Mouse (Mus musculus) urinary bladder, postnatal 25 days (tissue): ENCODE results near the gene Diexf.

Source experiments
- DNase-seq: peaks from one replicate; pipeline ENCODE4 v3.0.0; 2022; ENCODE audit warnings: low spot score

Gene Diexf

DNA sequence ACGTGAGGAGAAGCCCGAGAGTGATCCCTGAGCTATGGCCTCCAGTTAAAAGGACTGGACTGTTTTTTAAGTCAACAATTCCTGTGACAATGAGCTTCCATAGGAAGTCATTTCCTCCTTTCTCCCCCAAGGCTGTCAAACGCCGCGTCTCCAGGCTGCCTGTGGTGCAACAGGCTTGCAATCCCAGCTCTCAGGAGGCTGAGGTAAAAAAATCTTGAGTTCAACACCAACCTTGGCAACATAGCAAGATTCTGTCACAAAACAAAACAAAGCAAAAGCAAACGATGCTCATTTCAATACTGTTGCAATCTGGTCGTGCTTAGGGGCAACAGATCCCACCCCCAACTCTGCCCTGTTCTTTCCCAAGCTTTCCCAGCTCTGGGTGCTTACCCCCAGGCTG, 8.0 kb upstream of the Diexf start:
- no peak for DNase-seq

GRCm38 (mm10) chr1:193133726-193134125, 3.7 kb upstream of the Diexf start:
- no peak for DNase-seq

- DNase-seq: no peak
Observed at GRCm38 (mm10) chr1:193132385-193132784, 2.3 kb upstream of the Diexf start.

DNA sequence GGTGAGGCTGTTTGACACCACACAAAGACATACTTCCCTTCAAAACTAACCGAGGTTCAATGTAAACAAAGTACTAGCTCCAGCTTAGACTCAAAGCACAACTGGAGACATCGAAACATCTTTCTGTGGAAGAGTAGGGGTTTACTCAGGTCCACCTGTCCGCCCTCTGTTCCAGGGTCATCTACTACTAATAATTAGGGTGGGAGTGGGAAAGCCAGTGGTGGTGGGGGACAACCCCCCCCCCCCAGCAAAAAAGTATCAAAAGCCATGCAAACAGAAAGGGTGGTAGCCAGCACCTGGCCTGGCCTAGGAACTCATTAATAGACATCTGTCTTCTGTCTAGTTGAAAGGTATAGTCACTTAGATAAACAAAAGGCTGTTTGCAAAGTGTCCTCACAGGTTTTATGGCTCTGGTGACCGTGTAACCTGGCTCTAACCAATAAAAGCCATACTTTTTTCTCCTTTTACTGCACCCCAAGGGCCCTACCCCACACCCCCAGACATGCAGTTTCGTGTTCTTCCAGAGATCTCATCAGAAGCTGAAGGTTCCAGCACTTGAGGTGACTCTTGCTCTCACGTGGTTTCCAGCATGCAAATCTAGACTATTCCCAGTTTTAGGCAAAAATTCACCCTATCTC, 1.4 kb upstream of the Diexf start:
- DNase-seq: no peak

GRCm38 (mm10) chr1:193130839-193131238, 767 bp upstream of the Diexf start:
- no peak for DNase-seq

DNA sequence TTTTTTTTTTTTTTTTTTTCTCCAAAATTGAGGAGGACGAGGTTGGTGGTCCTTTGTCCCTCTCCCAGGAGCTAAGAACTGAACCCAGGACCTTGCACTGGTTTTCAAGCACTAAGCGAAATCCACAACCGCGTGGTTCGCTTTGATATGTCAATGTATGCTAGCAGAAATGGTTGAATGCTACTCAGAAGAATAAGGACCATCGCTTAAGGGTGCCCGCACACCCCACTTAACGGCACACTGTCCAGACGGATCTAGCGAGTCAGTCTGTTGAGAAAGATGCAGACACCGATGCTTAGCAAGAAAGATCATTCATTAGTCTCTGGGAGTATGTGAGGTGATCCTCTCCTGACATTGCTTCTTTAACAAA, 369 bp upstream of the Diexf start:
- no peak for DNase-seq

DNA sequence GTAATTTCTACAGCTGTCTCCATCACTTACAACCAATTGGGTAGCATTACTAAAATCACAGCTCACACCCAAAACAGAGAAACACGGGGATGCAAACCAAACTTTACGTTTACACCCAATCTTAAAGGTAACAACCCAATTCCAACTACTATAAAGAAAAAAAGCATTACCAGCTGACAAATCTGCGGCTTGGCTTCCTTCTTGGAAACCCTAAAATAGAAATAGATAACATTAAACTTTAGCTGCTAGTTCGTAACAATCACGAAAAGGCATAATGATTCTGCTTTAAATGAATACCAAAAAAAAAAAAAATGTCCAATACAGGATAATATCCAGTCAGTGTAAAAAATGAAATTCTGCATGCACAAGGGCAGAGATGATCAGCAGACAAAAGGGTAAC, 751 bp downstream of the Diexf start:
- no peak for DNase-seq

DNA sequence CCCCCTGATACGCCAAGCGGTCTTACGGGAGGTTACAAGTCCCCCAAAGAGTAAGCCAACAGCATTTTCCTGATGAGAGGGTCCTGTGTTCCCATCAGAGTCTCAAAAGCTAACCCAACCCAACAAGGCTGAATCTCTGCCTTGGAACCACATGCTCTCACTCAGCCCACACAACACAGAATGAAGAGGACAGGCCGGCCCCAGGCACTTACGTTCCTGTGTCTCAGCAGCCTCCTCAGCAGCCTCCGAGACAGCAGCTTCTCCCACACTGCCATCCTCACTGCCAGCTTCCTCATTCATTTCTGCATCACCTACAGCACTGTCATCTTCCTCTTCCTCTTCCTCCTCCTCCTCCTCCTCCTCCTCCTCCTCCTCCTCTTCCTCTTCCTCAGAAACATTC, 2.0 kb downstream of the Diexf start:
- no peak for DNase-seq

DNA sequence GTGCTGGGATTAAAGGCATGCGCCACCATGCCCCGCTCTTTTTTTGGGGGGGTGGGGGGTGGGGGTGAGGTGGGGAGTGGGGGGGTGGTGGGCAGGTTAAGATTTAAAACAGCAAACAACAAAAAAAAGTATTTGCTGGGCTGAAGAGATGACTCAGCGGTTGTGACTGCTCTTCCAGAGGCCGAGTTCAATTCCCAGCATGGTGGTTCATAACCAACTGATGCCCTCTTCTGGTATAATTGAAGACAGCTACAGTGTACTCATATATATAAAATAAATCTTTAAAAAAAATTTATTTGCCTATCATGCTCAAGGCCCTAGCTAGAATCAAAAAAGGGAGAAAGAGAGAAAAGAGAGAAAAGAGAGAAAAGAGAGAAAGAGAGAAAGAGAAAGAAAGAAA, 4.2 kb downstream of the Diexf start:
- no peak for DNase-seq

- DNase-seq: no peak
Observed at GRCm38 (mm10) chr1:193123290-193123689, 6.8 kb downstream of the Diexf start.

GRCm38 (mm10) chr1:193122793-193123192, 7.3 kb downstream of the Diexf start:
- DNase-seq: no peak

- no peak for DNase-seq
Observed at GRCm38 (mm10) chr1:193112093-193112492, 18.0 kb downstream of the Diexf start.

GRCm38 (mm10) chr1:193102996-193103395, 27.1 kb downstream of the Diexf start:
- no peak for DNase-seq

DNA sequence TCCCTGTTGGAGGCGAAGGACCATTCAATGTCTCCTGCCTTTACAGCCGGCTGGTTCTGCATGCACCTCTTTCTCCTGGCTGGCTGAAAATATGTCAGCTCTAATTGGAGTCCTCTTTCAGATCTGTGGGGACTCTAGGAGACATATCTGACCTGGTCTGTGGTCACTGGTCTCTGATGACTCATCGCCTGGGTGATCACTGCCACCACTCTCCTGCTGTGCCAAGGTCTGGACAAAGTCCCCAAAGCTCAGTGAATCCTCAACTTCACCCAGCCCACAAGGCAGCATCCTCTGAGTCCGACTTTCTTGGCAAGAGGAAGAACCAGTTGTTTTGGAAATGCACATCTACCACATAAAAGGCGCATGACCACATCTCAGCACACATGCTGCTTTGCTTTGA, 27.5 kb downstream of the Diexf start:
- no peak for DNase-seq

DNA sequence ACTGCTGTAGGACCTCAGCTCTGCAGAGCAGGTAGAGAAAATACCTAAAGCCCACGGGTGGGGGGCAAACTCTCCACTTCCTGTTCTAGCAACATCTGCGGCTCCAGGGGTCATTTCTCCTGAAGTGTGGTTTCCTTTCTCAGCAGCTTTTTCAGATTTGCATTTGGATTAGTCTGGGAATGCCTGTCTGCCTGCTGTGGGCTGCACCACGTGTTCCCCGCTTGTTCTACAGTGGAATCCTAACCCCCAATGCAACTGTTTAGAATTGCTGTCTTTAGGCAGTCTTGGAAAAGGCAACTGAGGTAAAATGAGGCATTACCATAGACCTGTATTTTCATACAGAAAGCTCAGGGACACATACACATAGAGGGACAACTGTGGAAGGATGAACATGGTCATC, 28.0 kb downstream of the Diexf start:
- no peak for DNase-seq

DNA sequence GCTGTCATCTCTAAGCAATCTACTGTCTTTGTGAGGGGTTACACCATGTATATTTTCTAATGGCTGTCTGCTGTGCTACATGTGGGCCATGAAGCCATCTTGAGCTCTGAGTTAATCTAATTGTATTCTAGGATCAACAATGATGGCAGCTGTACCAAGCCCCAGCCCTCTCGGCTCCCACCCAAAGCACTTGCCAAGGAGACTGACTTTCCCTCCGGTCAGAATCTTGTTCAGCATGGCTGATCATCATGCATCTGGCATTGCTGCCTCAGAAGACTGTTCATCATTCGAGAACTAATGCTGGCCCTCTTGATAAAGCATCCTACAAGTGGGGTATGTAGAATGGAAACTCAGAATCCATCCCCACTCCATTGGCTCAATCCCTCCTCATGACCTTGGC, 31.1 kb downstream of the Diexf start:
- no peak for DNase-seq

- DNase-seq: no peak
Observed at GRCm38 (mm10) chr1:193093596-193093995, 36.5 kb downstream of the Diexf start.

GRCm38 (mm10) chr1:193092771-193093170, 37.3 kb downstream of the Diexf start:
- no peak for DNase-seq

DNA sequence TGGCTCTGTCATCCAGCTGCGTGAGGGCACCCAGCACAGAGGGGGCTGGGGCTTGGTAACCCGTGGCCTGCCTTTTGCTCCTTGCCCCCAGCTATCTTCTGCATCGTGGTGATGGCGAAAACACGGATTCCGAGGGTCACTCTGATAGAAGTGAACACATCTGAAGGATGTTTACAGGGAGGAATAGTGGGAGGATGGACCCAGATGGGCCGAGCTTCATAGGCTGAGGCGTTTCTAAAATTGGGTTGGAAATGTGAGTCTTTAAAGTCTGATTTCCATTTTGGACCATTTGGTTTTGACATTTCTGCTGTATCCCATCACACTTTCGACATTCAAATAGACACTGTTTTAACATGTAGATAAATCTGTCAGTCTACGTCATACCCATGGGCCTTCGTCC, 39.2 kb downstream of the Diexf start:
- no peak for DNase-seq

- DNase-seq: peak; percentile 20
Observed at GRCm38 (mm10) chr1:193090211-193090871, 39.7 kb downstream of the Diexf start.

- no peak for DNase-seq
Observed at GRCm38 (mm10) chr1:193089683-193090082, 40.4 kb downstream of the Diexf start.

GRCm38 (mm10) chr1:193089211-193089610, 40.9 kb downstream of the Diexf start:
- DNase-seq: no peak

DNA sequence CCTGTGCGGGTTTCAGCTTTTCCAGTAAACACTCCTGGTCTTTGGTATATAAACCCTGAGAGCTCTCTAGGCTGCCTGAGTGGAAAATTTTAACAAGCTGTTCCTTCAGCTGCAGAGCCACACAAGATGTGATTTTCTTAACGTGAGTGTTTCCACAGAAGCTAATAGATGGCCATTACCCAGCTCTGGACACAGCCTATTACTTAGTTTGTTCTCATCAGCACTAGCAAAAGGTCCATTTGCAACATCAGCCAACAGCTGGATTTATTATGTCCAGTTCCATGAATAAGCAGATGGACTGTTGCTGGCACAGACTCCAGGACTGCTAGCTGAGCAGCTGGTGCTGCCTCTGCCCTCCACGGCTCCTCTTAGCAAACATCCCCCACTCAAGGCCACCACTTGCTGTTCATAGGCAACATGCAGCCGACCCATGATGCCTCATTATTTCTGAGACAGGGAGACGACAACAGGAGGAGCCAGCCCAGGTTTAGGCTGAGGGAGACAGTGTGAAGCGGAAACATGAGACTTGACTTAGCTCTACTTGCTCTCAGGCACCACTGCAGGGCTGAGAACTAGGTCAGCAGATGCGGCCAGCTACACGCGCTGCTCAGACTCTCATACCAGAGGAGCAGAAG, 43.1 kb downstream of the Diexf start:
- no peak for DNase-seq
